Mouse (Mus musculus): ENCODE data around the gene Alox5ap. TPM values are rescaled to one million over a fixed set of nuclear protein-coding genes. Genes with fewer than 3 reads are reported as not detected.

Alox5ap gene
- total and polyA plus RNA-seq, 3 experiments = 2.0 to 26.4 (median 9.9) TPM

DNA sequence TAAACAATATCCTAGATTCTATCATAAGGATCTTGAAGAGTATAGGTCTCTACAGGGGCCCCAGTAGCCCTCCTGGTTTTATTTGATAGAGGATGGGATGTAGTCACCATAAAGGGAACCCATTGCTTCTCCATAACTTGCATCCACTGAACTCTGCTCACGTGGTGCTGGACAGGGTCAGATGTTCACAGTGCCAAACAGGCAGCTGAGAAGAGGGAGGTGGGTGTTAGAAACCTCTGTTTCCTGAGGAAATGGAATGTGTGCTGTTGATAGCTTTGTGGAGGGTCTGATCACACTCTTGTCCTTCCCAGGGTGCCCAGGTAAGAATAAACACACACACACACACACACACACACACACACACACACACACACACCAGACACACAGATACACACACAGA lies 66.0 kb downstream of the Alox5ap start:
- dilution Hi-C loops (cut with MboI; ENCODE audit: extremely low pct_ligation_motif_present, extremely low pct_unique_long_range_greater_than_20kb, low sequenced_read_pairs) = no loop called here
- TF ChIP-seq MAFK (IDR thresholded peaks at IDR 0.05; ENCODE audit: insufficient replicate concordance, low read length) (no peak), POLR2A (IDR thresholded peaks at IDR 0.05; ENCODE audit: low read depth, low read length) (no peak)
- no peak overlapping the region for H3K4me3 ChIP-seq (replicated peaks in 1 of 3; ENCODE audit: low read depth in 2 of 3, low read length in 2 of 3, poor library complexity in 1 of 3)
- DNase-seq (ENCODE audit: extremely low read depth) = no peak
- H3K4me1 ChIP-seq (ENCODE audit: control insufficient read depth in 1 of 2, insufficient read depth in 2 of 2) = peaks cover 0 to under 1% of the 10 kb centered on the region in 2 experiments; a peak in 1 of 4 replicates
- no peak overlapping the region for H3K4me2 ChIP-seq (ENCODE audit: insufficient read depth, low read depth, poor library complexity, severe bottlenecking)
- H3K9me3 ChIP-seq (replicated peaks; ENCODE audit: low read length) = no peaks in the 10 kb centered on the region
- peaks cover 17% of the 10 kb centered on the region for H3K27me3 ChIP-seq (replicated peaks)
- H3K27ac ChIP-seq (ENCODE audit: insufficient read depth, low read depth) = no peak overlapping the region
- in situ Hi-C loops (cut with MboI; ENCODE audit: low pct_ligation_motif_present, low pct_unique_long_range_greater_than_20kb, low sequenced_read_pairs) = loop anchor here (25.0 kb wide), 1 partner anchor 518 kb away; no protein-coding TSS in a partner anchor
- no peak overlapping the region for H3K9ac ChIP-seq (ENCODE audit: insufficient read depth, low read depth)
- H3K36me3 ChIP-seq (replicated peaks in 1 of 2; ENCODE audit: control insufficient read depth in 1 of 2, insufficient read depth in 1 of 2, low read length in 1 of 2) = no peaks in the 10 kb centered on the region
- H3K79me2 ChIP-seq (replicated peaks; ENCODE audit: control insufficient read depth, extremely low read depth, insufficient read depth, poor library complexity, severe bottlenecking) = no peaks in the 10 kb centered on the region

DNA sequence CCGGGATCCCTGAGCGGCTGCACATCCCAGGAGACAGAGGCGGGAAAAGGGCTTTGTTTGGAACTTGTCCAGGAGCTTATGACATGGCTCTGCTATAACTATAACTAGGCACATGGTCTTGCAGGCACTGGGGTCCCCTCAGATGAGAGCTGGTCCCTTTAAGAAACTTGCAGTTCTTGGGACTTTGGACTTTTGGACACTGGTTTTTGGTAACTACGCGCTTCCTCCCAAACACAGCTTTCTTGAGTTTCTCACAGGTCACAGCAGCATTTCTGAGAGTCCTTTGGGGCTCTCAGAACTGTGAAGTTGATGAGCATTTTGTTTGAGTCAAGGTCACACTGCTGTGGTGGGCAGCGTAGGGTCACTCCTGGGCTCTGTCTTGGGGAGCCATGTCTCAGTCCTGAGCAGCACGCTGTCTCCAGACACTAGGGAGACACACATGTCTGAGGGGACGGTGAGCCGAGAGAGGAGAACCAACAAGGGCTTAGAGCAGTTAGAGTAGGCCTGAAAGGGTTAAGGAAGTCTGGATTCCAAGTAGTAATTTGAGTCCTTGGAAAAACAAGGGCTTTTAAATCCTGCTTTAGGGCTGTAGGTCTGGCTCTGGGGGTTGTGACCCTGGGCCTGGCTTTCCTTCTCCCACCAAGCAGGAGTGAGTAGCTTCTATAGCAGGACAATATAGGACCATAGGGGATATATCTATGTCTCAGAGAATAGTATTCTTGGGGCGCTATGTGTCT lies 67.0 kb downstream of the Alox5ap start:
- Histone ChIP-seq H3K36me3 (replicated peaks in 1 of 2; ENCODE audit: control insufficient read depth in 1 of 2, insufficient read depth in 1 of 2, low read length in 1 of 2) (no peaks in the 10 kb centered on the region), H3K9ac (ENCODE audit: insufficient read depth, low read depth) (no peak overlapping the region), H3K4me3 (replicated peaks in 1 of 3; ENCODE audit: low read depth in 2 of 3, low read length in 2 of 3, poor library complexity in 1 of 3) (no peak overlapping the region), H3K27me3 (replicated peaks) (peaks cover 11% of the 10 kb centered on the region), H3K79me2 (replicated peaks; ENCODE audit: control insufficient read depth, extremely low read depth, insufficient read depth, poor library complexity, severe bottlenecking) (no peaks in the 10 kb centered on the region), H3K27ac (ENCODE audit: insufficient read depth, low read depth) (no peak overlapping the region), H3K9me3 (replicated peaks; ENCODE audit: low read length) (no peaks in the 10 kb centered on the region), H3K4me2 (ENCODE audit: insufficient read depth, low read depth, poor library complexity, severe bottlenecking) (no peak overlapping the region), H3K4me1 (ENCODE audit: control insufficient read depth in 1 of 2, insufficient read depth in 2 of 2) (peaks cover 0 to 3% of the 10 kb centered on the region in 2 experiments; a peak in 1 of 4 replicates)
- in situ Hi-C loops (cut with MboI; ENCODE audit: low pct_ligation_motif_present, low pct_unique_long_range_greater_than_20kb, low sequenced_read_pairs) (loop anchor here (25.0 kb wide), 1 partner anchor 519 kb away; no protein-coding TSS in a partner anchor), dilution Hi-C loops (cut with MboI; ENCODE audit: extremely low pct_ligation_motif_present, extremely low pct_unique_long_range_greater_than_20kb, low sequenced_read_pairs) (no loop called here)
- no peak for DNase-seq (ENCODE audit: extremely low read depth)
- no peak for TF ChIP-seq POLR2AphosphoS2 (IDR thresholded peaks at IDR 0.05; ENCODE audit: low read depth, low read length)
- no peak for TF ChIP-seq MEF2A (IDR thresholded peaks at IDR 0.05; ENCODE audit: borderline replicate concordance, low read depth, low read length)
- no peak for TF ChIP-seq BHLHE40 (IDR thresholded peaks at IDR 0.05; ENCODE audit: low read depth, low read length)
- TF ChIP-seq MAZ (IDR thresholded peaks at IDR 0.05; ENCODE audit: low read depth, low read length) = no peak
- no peak for TF ChIP-seq CHD1 (IDR thresholded peaks at IDR 0.05; ENCODE audit: low read depth, low read length)
- no peak for TF ChIP-seq JUN (IDR thresholded peaks at IDR 0.05; ENCODE audit: insufficient read depth, low read depth, low read length)
- no peak for TF ChIP-seq EP300 (IDR thresholded peaks at IDR 0.05; ENCODE audit: low read length)
- TF ChIP-seq MAX (IDR thresholded peaks at IDR 0.05; ENCODE audit: low read length) = no peak
- TF ChIP-seq POLR2A (IDR thresholded peaks at IDR 0.05; ENCODE audit: low read depth, low read length) = no peak
- TF ChIP-seq USF1 (IDR thresholded peaks at IDR 0.05; ENCODE audit: low read depth, low read length) = no peak

DNA sequence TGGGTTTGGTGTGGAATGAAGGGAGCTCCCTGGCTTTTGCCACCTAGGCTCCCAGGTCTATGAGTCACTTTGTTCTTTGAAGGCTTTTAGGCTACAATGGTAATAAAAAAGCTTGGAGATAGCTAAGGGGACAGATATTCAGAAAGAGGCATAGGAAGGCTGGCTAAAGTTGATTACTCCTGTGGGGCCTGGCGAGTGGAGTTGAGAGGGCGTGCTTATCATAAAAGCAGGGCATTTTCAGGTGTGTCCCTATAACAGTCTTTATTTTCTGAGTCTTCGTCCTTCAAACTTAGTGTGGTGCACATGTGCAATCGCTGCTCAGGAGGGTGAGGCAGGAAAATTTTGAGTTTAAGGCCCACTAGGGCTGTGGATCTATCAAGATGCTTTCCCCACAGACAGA lies 68.2 kb downstream of the Alox5ap start:
- H3K36me3 ChIP-seq (replicated peaks in 1 of 2; ENCODE audit: control insufficient read depth in 1 of 2, insufficient read depth in 1 of 2, low read length in 1 of 2) = no peaks in the 10 kb centered on the region

More for the DNA sequence above, 68.2 kb downstream of the Alox5ap start:
- Histone ChIP-seq H3K9me3 (replicated peaks; ENCODE audit: low read length) (no peaks in the 10 kb centered on the region), H3K79me2 (replicated peaks; ENCODE audit: control insufficient read depth, extremely low read depth, insufficient read depth, poor library complexity, severe bottlenecking) (no peaks in the 10 kb centered on the region), H3K4me3 (replicated peaks in 1 of 3; ENCODE audit: low read depth in 2 of 3, low read length in 2 of 3, poor library complexity in 1 of 3) (no peak overlapping the region), H3K9ac (ENCODE audit: insufficient read depth, low read depth) (no peak overlapping the region), H3K27me3 (replicated peaks) (peaks cover 21% of the 10 kb centered on the region), H3K4me1 (ENCODE audit: control insufficient read depth in 1 of 2, insufficient read depth in 2 of 2) (peaks cover 0 to 3% of the 10 kb centered on the region in 2 experiments; a peak in 1 of 4 replicates), H3K4me2 (ENCODE audit: insufficient read depth, low read depth, poor library complexity, severe bottlenecking) (no peak overlapping the region), H3K27ac (ENCODE audit: insufficient read depth, low read depth) (no peak overlapping the region)
- dilution Hi-C loops (cut with MboI; ENCODE audit: extremely low pct_ligation_motif_present, extremely low pct_unique_long_range_greater_than_20kb, low sequenced_read_pairs) = no loop called here
- DNase-seq (ENCODE audit: extremely low read depth) = no peak
- in situ Hi-C loops (cut with MboI; ENCODE audit: low pct_ligation_motif_present, low pct_unique_long_range_greater_than_20kb, low sequenced_read_pairs) = loop anchor here (25.0 kb wide), 1 partner anchor 520 kb away; no protein-coding TSS in a partner anchor
- TF ChIP-seq ELF1 (IDR thresholded peaks at IDR 0.05; ENCODE audit: low read depth, low read length) (no peak), USF2 (conservative IDR thresholded peaks at IDR 0.05; ENCODE audit: low read depth, low read length) (no peak), ZKSCAN1 (IDR thresholded peaks at IDR 0.05; ENCODE audit: borderline replicate concordance, low read depth, low read length) (no peak), JUN (IDR thresholded peaks at IDR 0.05; ENCODE audit: insufficient read depth, low read depth, low read length) (no peak), BHLHE40 (IDR thresholded peaks at IDR 0.05; ENCODE audit: low read depth, low read length) (no peak), SMC3 (IDR thresholded peaks at IDR 0.05; ENCODE audit: low read depth, low read length) (no peak), TCF12 (IDR thresholded peaks at IDR 0.05; ENCODE audit: low read depth, low read length) (no peak), NRF1 (IDR thresholded peaks at IDR 0.05; ENCODE audit: low read depth, low read length) (no peak), TBP (conservative IDR thresholded peaks at IDR 0.05; ENCODE audit: low read depth, low read length) (no peak), MYC (IDR thresholded peaks at IDR 0.05; ENCODE audit: low read depth, low read length) (no peak), GABPA (IDR thresholded peaks at IDR 0.05; ENCODE audit: insufficient replicate concordance, low read depth, low read length) (no peak)

All from CH12.LX (cell line).